Mouse (Mus musculus) G1E (cell line): ENCODE measurements at regions not wholly inside any gene's neighbourhood (a gene's known extent, or its start where the extent isn't known, plus 50 kb on each side); places are given as distances from the start of the nearest gene placed in this dataset.

Experiments used
- CTCF ChIP-seq: IDR thresholded peaks from 2 replicates; pipeline ENCODE4 v1.5.1; 2012; ENCODE audit warnings: low read depth, low read length, inconsistent platforms, mixed read lengths
- GATA1 ChIP-seq: IDR thresholded peaks from 2 replicates; pipeline ENCODE4 v1.6.1; 2012; ENCODE audit warnings: borderline replicate concordance, low read length, inconsistent platforms, mixed read lengths
- POLR2AphosphoS5 ChIP-seq: IDR thresholded peaks from 2 replicates; pipeline ENCODE4 v1.6.1; 2012; ENCODE audit warnings: low read depth, low read length, inconsistent platforms; ENCODE audit not compliant: insufficient replicate concordance
- TAL1 ChIP-seq: conservative IDR thresholded peaks from 2 replicates; pipeline ENCODE4 v1.6.1; 2012; ENCODE audit warnings: low read depth, low read length, inconsistent platforms, mixed read lengths

- TF ChIP-seq CTCF (no peak), TAL1 (no peak), GATA1 (no peak), POLR2AphosphoS5 (no peak)
These were observed 136.6 kb upstream of the Neil3 start for GRCm38 (mm10) chr8:53775511-53775910.
